Mouse (Mus musculus) layer of hippocampus, adult 6 months (tissue): ENCODE data around the gene Spns1. TPM values are rescaled to one million over a fixed set of nuclear protein-coding genes. Genes with fewer than 3 reads are reported as not detected.

Experiments
- long read RNA-seq, 2 experiments: library from polyadenylated mRNA; unstranded; transcript quantifications; one replicate each; pipeline ENCODE4 v2.0.0; 2019 to 2020
- microRNA-seq: library from miRNA; unstranded; fragments of <30 nt; microRNA quantifications from one replicate; pipeline ENCODE4 v1.2.0, GENCODE M21; 2020
- polyA plus RNA-seq: library from polyadenylated mRNA; unstranded; fragments of <200 nt; fragmentation: Nextera tagmentation; gene quantifications from 2 replicates; pipeline ENCODE4 v1.2.3, GENCODE M21; 2021

The Spns1 gene
- polyA plus RNA-seq: 61.0 and 66.9 TPM in 2 replicates
- long read RNA-seq, experiment 1, transcript Spns1-201 (12 exons, 2,219 nt): major isoform, 195 of 226 reads
- long read RNA-seq, experiment 1, partial matches to known transcripts: 19 of 226 reads
- long read RNA-seq, experiment 1, other reads (novel, unspliced or antisense): 12 of 226 reads
- long read RNA-seq, experiment 2, transcript Spns1-201 (12 exons, 2,219 nt): major isoform, 492 of 539 reads
- long read RNA-seq, experiment 2, partial matches to known transcripts: 2 of 539 reads
- long read RNA-seq, experiment 2, other reads (novel, unspliced or antisense): 45 of 539 reads

DNA sequence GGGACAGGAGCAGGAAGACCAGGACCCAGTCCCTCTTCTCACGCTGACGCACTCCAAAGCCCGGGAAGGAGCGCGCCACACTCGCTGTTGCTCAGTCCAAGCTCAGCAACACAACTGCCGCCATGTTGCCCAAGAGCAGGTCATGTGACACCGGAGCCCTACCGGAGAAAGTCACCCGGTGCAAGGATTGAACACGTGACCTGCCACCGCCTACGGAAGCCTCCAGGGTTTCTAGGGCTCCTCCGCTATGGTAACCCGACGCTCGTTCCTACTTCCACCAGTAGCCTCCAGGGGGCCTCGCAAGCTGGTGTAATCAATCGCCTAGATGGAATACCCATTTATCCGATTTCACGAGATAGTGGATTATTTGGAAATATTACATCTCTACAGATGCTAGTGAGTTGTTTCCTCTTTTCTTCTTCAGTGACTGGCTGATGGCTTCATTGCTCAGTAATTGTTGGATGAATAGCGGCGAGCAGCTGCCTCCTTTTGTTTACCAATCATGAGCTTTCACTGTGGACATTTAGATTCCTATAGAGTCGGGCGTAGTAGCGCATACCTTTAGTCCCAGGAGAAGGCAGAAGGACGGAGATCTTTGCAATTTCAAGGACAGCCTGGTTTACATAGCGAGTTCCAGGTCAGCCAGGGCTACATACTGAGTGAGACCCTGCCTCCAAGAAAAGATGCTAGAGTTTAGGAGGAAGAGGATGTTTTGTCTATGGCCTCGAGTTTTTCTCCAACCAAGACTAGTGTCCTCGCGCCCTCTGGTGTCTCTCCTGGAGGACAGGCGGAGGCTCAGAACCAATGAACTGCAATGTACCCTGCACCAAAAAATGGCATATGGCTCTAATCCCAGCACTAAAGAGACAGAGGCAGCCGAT, at the start of gene Spns1:
TSS of gene Spns1 (minus strand) at position 173 of the 881 bp plus-strand sequence.

DNA sequence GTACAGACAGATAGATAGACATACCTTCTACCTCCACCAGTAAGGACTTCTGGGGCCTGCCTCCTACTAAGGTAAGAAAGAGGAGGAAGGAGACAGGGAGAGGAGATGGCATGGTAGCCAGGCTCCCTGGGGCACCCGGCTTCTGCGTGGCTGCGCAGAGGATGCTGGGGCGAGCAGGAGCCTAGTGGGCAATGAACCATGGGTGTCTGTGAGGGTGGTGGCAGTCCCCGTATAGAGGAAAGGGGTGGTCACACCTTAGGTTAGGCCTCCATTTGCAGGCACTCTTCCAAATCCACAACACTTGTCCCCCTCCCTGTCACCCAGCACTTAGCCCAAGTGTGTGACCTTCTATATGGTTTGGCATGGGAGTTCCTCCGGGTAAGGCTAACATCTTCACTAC, 37.5 kb upstream of the Spns1 start, which contains the start of gene Cd19:
TSS of gene Cd19 (minus strand) at position 165 of the 400 bp plus-strand sequence.

DNA sequence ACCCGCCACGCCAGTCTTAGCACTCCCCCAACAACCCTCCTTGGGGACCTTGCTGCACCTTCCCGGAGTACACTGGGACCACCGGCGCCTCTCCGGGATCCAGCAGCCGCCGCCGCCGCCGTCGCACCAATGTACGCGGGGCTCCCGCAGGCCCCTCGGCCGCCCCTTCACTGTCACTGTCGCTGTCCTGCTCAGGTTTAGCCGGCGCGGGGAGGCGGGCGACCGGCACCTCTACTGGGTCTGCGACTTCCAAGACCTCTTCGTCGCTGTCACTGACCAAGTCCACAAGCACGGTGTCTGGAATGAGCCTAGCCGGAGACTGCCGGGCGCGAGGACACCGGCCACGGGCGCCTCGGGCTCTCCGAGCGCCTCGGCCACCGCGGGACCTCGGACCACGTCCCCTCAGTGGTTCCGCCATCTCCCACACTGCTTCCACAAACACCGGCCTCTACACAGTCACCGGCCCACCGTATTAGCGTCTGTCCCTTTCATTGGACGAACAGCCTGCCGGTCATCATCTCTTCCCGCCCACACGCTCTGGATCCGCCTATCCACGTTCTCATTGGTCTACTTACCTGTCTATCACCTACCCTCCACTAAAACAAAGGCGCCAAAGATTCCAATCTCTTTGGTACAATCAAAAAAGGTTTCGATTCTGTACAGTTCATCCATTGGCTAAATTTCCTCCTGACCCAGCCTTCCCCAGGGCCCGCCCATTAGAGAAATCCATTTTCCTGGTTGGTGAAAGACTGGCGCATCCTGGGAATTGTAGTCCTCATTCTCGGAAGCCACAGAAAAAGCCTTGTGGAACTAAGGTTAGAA, 19.3 kb upstream of the Spns1 start, which contains the start of gene Nfatc2ip:
TSS of gene Nfatc2ip (minus strand) at position 440 of the 822 bp plus-strand sequence.

DNA sequence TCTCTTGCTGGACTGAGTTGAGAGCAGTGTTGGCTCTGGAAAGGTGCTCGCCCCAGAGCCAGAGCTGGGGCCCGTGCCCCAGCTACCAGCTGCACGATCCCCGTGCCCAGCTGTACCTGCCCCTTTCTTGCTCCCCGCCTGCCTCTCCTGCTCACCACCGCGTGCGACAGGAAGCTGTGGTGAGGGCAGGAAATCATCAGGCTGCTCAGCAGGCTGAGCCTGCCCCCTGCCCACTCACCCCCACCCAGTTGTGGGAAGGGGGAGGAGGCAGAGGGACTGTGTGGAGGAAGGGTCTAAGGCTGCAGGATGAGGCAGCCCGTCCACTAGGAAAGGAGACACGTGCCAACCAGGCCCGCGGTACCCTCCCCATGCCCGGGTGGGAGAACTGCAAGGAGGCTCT, 7.9 kb downstream of the Spns1 start, which contains the start of gene Lat:
TSS of gene Lat (minus strand) at position 178 of the 400 bp plus-strand sequence.

Small RNA genes lying within 50 kb of the gene (microRNA-seq; reads per million reads assigned to microRNA genes)
- not detected for gene Mir7058

Other genes starting within 250 kb of the Spns1 start
- gene Xpo6, start 176.9 kb downstream of the Spns1 start, polyA plus RNA-seq: 19.3 and 24.7 TPM in 2 replicates
- 4.8 and 5.6 TPM in 2 replicates for gene Sbk1, start 104.8 kb downstream of the Spns1 start, polyA plus RNA-seq
- gene Lat, start 7.9 kb downstream of the Spns1 start, polyA plus RNA-seq: 0.11 TPM in 1 of 2 replicates, not detected in the other
- gene Nfatc2ip, start 19.3 kb upstream of the Spns1 start, polyA plus RNA-seq: 0.82 and 1.1 TPM in 2 replicates
- not detected in 2 replicates for gene Cd19, start 37.4 kb upstream of the Spns1 start, polyA plus RNA-seq
- gene Rabep2, start 51.3 kb upstream of the Spns1 start, polyA plus RNA-seq: 7.5 and 8.5 TPM in 2 replicates
- gene Atp2a1, start 85.7 kb upstream of the Spns1 start, polyA plus RNA-seq: 0.13 and 0.16 TPM in 2 replicates
- gene Sh2b1, start 98.0 kb upstream of the Spns1 start, polyA plus RNA-seq: 32.6 and 36.0 TPM in 2 replicates
- gene Tufm, start 109.9 kb upstream of the Spns1 start, polyA plus RNA-seq: 84.1 and 87.2 TPM in 2 replicates
- gene Atxn2l, start 126.0 kb upstream of the Spns1 start, polyA plus RNA-seq: 36.7 and 53.5 TPM in 2 replicates
- 220 and 222 TPM in 2 replicates for gene Eif3c, start 189.0 kb upstream of the Spns1 start, polyA plus RNA-seq
- gene Apobr, start 207.5 kb upstream of the Spns1 start, polyA plus RNA-seq: 0.18 and 0.43 TPM in 2 replicates
- 14.4 and 15.6 TPM in 2 replicates for gene Cln3, start 208.4 kb upstream of the Spns1 start, polyA plus RNA-seq
- not detected in 2 replicates for gene Il27, start 217.5 kb upstream of the Spns1 start, polyA plus RNA-seq